Mouse (Mus musculus): ENCODE data around the gene Sez6. TPM values are rescaled to one million over a fixed set of nuclear protein-coding genes. Genes with fewer than 3 reads are reported as not detected.

Gene Sez6
- total and polyA plus RNA-seq, 3 experiments, result 0.04 TPM; not detected in 2

GRCm38 (mm10) chr11:77932576-77932975 is 2.0 kb downstream of the Sez6 start:
- Histone ChIP-seq H3K4me1 (ENCODE audit: control insufficient read depth in 1 of 2, insufficient read depth in 2 of 2) (peaks cover 6 to 23% of the 10 kb centered on the region in 2 experiments), H3K27me3 (replicated peaks) (peaks cover 31% of the 10 kb centered on the region), H3K36me3 (replicated peaks in 1 of 2; ENCODE audit: control insufficient read depth in 1 of 2, insufficient read depth in 1 of 2, low read length in 1 of 2) (no peaks in the 10 kb centered on the region), H3K9me3 (replicated peaks; ENCODE audit: low read length) (peaks cover 16% of the 10 kb centered on the region), H3K9ac (ENCODE audit: insufficient read depth, low read depth) (no peak overlapping the region), H3K27ac (ENCODE audit: insufficient read depth, low read depth) (no peak overlapping the region), H3K79me2 (replicated peaks; ENCODE audit: control insufficient read depth, extremely low read depth, insufficient read depth, poor library complexity, severe bottlenecking) (no peaks in the 10 kb centered on the region), H3K4me3 (replicated peaks in 1 of 3; ENCODE audit: low read depth in 2 of 3, low read length in 2 of 3, poor library complexity in 1 of 3) (no peak overlapping the region), H3K4me2 (ENCODE audit: insufficient read depth, low read depth, poor library complexity, severe bottlenecking) (no peak overlapping the region)
- TF ChIP-seq NELFE (IDR thresholded peaks at IDR 0.05; ENCODE audit: low read depth, low read length), result no peak
- dilution Hi-C loops (cut with MboI; ENCODE audit: extremely low pct_ligation_motif_present, extremely low pct_unique_long_range_greater_than_20kb, low sequenced_read_pairs) (no loop called here), in situ Hi-C loops (cut with MboI; ENCODE audit: low pct_ligation_motif_present, low pct_unique_long_range_greater_than_20kb, low sequenced_read_pairs) (no loop called here)
- DNase-seq (ENCODE audit: extremely low read depth), result no peak

DNA sequence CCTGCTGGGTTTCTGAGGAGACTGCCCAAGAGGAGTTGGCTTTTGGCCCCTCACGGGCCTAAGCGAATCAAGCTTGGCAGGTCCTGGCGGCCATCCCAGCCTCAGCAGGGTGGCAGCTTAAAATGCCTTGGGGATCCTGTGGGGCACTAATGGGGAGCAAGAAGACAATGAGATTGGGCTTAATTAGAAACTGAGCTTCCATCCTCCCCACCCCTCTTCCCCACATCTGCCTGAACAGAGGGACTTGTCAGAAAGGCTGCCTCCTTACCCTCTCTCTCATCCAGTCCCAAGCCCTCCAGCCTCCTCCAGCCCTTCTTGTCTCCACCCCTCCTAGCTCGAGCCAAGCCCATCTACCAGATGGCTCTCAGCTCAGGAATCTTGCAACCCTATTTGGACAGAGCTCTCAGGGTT is 3.5 kb downstream of the Sez6 start:
- H3K4me3 ChIP-seq (replicated peaks in 1 of 3; ENCODE audit: low read depth in 2 of 3, low read length in 2 of 3, poor library complexity in 1 of 3), result no peak overlapping the region
- no peak overlapping the region for H3K9ac ChIP-seq (ENCODE audit: insufficient read depth, low read depth)
- H3K27me3 ChIP-seq (replicated peaks), result peaks cover 26% of the 10 kb centered on the region
- no peak for DNase-seq (ENCODE audit: extremely low read depth)
- no peaks in the 10 kb centered on the region for H3K36me3 ChIP-seq (replicated peaks in 1 of 2; ENCODE audit: control insufficient read depth in 1 of 2, insufficient read depth in 1 of 2, low read length in 1 of 2)
- H3K4me2 ChIP-seq (ENCODE audit: insufficient read depth, low read depth, poor library complexity, severe bottlenecking), result no peak overlapping the region
- in situ Hi-C loops (cut with MboI; ENCODE audit: low pct_ligation_motif_present, low pct_unique_long_range_greater_than_20kb, low sequenced_read_pairs) (no loop called here), dilution Hi-C loops (cut with MboI; ENCODE audit: extremely low pct_ligation_motif_present, extremely low pct_unique_long_range_greater_than_20kb, low sequenced_read_pairs) (no loop called here)
- H3K27ac ChIP-seq (ENCODE audit: insufficient read depth, low read depth), result no peak overlapping the region
- TF ChIP-seq ETS1 (conservative IDR thresholded peaks at IDR 0.05; ENCODE audit: low read depth, low read length), result no peak
- TF ChIP-seq GABPA (IDR thresholded peaks at IDR 0.05; ENCODE audit: insufficient replicate concordance, low read depth, low read length), result no peak
- no peak for TF ChIP-seq TBP (conservative IDR thresholded peaks at IDR 0.05; ENCODE audit: low read depth, low read length)
- TF ChIP-seq MAZ (IDR thresholded peaks at IDR 0.05; ENCODE audit: low read depth, low read length), result no peak
- TF ChIP-seq EP300 (IDR thresholded peaks at IDR 0.05; ENCODE audit: low read length), result no peak
- no peak for TF ChIP-seq ZNF384 (IDR thresholded peaks at IDR 0.05; ENCODE audit: low read depth, low read length)
- no peak for TF ChIP-seq MXI1 (IDR thresholded peaks at IDR 0.05; ENCODE audit: low read depth, low read length)
- TF ChIP-seq CHD2 (IDR thresholded peaks at IDR 0.05; ENCODE audit: low read length), result no peak
- TF ChIP-seq CTCF (conservative IDR thresholded peaks at IDR 0.05 in 1 of 2, IDR thresholded peaks at IDR 0.05 in 1 of 2; ENCODE audit: low read depth in 2 of 2, low read length in 2 of 2), result no peak
- no peak for TF ChIP-seq MYC (IDR thresholded peaks at IDR 0.05; ENCODE audit: low read depth, low read length)
- TF ChIP-seq HCFC1 (IDR thresholded peaks at IDR 0.05; ENCODE audit: low read depth, low read length), result no peak
- TF ChIP-seq BHLHE40 (IDR thresholded peaks at IDR 0.05; ENCODE audit: low read depth, low read length), result no peak
- no peak for TF ChIP-seq MAFK (IDR thresholded peaks at IDR 0.05; ENCODE audit: insufficient replicate concordance, low read length)
- TF ChIP-seq CHD1 (IDR thresholded peaks at IDR 0.05; ENCODE audit: low read depth, low read length), result no peak
- H3K9me3 ChIP-seq (replicated peaks; ENCODE audit: low read length), result peaks cover 16% of the 10 kb centered on the region
- H3K79me2 ChIP-seq (replicated peaks; ENCODE audit: control insufficient read depth, extremely low read depth, insufficient read depth, poor library complexity, severe bottlenecking), result no peaks in the 10 kb centered on the region
- peaks cover 9 to 39% of the 10 kb centered on the region in 2 experiments for H3K4me1 ChIP-seq (ENCODE audit: control insufficient read depth in 1 of 2, insufficient read depth in 2 of 2)
